Mouse (Mus musculus): Measurements from ENCODE around the gene Mterf1b. TPM values are rescaled to one million over a fixed set of nuclear protein-coding genes. Genes with fewer than 3 reads are reported as not detected.
A peak's percentile ranks its signal among the peaks of the same experiment; 100 is the strongest.
"Not testable (repeated sequence)": the region's sequence is repeated elsewhere in the genome, so short reads cannot be mapped to it uniquely, and the experiment has no call there.

Gene Mterf1b
- total RNA-seq (2014; rRNA removed; ENCODE audit: low replicate concordance) = 0.57 TPM in 1 of 2 replicates, not detected in the other
- polyA plus RNA-seq (2015; fragmentation: Nextera tagmentation; extraction: Ambion mirVana) = 1.3 and 1.8 TPM in 2 replicates

- H3K4me3 ChIP-seq (ENCODE audit: low read depth, low read length) = peak within 1 kb of the TSS; percentile 53
- not testable (repeated sequence) for H3K9me3 ChIP-seq (replicated peaks; ENCODE audit: control insufficient read depth, low read length); H3K27me3 ChIP-seq (ENCODE audit: control insufficient read depth, insufficient read depth, low read length); DNase-seq (ENCODE audit: low spot score); H3K36me3 ChIP-seq (replicated peaks; ENCODE audit: control insufficient read depth, insufficient read depth, low read length); H3K27ac ChIP-seq (ENCODE audit: low read depth); H3K4me1 ChIP-seq (ENCODE audit: control insufficient read depth, insufficient read depth)
- peak; percentile 98 for ATAC-seq (ENCODE audit: insufficient read depth, low read depth)
- peak; percentile 12; the same call in 1 of the 2 replicates for TF ChIP-seq CTCF (IDR thresholded peaks at IDR 0.05; ENCODE audit: low read depth)
- H3K9ac ChIP-seq (replicated peaks; ENCODE audit: low read depth, low read length) = peak within 1 kb of the TSS; percentile 53
- 62% methylated on average over 11 of the region's 37 CpGs for WGBS
- peak within 1 kb of the TSS; percentile 70 for H3K4me2 ChIP-seq (ENCODE audit: low read depth, low read length)
Observed at GRCm38 (mm10) chr5:4191671-4192480, at the start of gene Mterf1b. Mterf1b (plus strand) TSS chr5:4192367.

GRCm38 (mm10) chr5:4159418-4160071 is 32.6 kb upstream of the Mterf1b start:
- H3K36me3 ChIP-seq (replicated peaks; ENCODE audit: control insufficient read depth, insufficient read depth, low read length) = not testable (repeated sequence)
- WGBS = 75% methylated on average over 3 of the region's 5 CpGs

GRCm38 (mm10) chr5:4161554-4161953 is 30.6 kb upstream of the Mterf1b start:
- Histone ChIP-seq H3K4me1 (ENCODE audit: control insufficient read depth, insufficient read depth) (peaks cover 7% of the 10 kb centered on the region; the same call in 1 of the 2 replicates), H3K4me3 (ENCODE audit: low read depth, low read length) (no peak overlapping the region), H3K36me3 (replicated peaks; ENCODE audit: control insufficient read depth, insufficient read depth, low read length) (no peaks in the 10 kb centered on the region), H3K4me2 (ENCODE audit: low read depth, low read length) (no peak overlapping the region), H3K9me3 (replicated peaks; ENCODE audit: control insufficient read depth, low read length) (no peaks in the 10 kb centered on the region), H3K27me3 (ENCODE audit: control insufficient read depth, insufficient read depth, low read length) (no peaks in the 10 kb centered on the region), H3K9ac (replicated peaks; ENCODE audit: low read depth, low read length) (no peak overlapping the region), H3K27ac (ENCODE audit: low read depth) (no peak overlapping the region)
- WGBS = 60% methylated on average over 3 of the region's 3 CpGs
- ATAC-seq (ENCODE audit: insufficient read depth, low read depth) (no peak; the same call in 1 of the 2 replicates), DNase-seq (ENCODE audit: low spot score) (no peak)
- TF ChIP-seq EP300 (IDR thresholded peaks at IDR 0.05; ENCODE audit: low read depth) (no peak), CTCF (IDR thresholded peaks at IDR 0.05; ENCODE audit: low read depth) (no peak)

More at GRCm38 (mm10) chr5:4159418-4160071, 32.6 kb upstream of the Mterf1b start:
- not testable (repeated sequence) for H3K9me3 ChIP-seq (replicated peaks; ENCODE audit: control insufficient read depth, low read length); H3K4me3 ChIP-seq (ENCODE audit: low read depth, low read length); ATAC-seq (ENCODE audit: insufficient read depth, low read depth); H3K4me2 ChIP-seq (ENCODE audit: low read depth, low read length); DNase-seq (ENCODE audit: low spot score); H3K27me3 ChIP-seq (ENCODE audit: control insufficient read depth, insufficient read depth, low read length); H3K27ac ChIP-seq (ENCODE audit: low read depth); H3K4me1 ChIP-seq (ENCODE audit: control insufficient read depth, insufficient read depth); H3K9ac ChIP-seq (replicated peaks; ENCODE audit: low read depth, low read length)

- Histone ChIP-seq H3K36me3 (replicated peaks; ENCODE audit: control insufficient read depth, insufficient read depth, low read length) (no peaks in the 10 kb centered on the region), H3K27ac (ENCODE audit: low read depth) (no peak overlapping the region), H3K27me3 (ENCODE audit: control insufficient read depth, insufficient read depth, low read length) (no peaks in the 10 kb centered on the region), H3K9me3 (replicated peaks; ENCODE audit: control insufficient read depth, low read length) (no peaks in the 10 kb centered on the region), H3K4me3 (ENCODE audit: low read depth, low read length) (no peak overlapping the region), H3K4me1 (ENCODE audit: control insufficient read depth, insufficient read depth) (peaks cover 7% of the 10 kb centered on the region; the same call in 1 of the 2 replicates), H3K4me2 (ENCODE audit: low read depth, low read length) (no peak overlapping the region), H3K9ac (replicated peaks; ENCODE audit: low read depth, low read length) (no peak overlapping the region)
- TF ChIP-seq EP300 (IDR thresholded peaks at IDR 0.05; ENCODE audit: low read depth) (no peak), CTCF (IDR thresholded peaks at IDR 0.05; ENCODE audit: low read depth) (no peak)
- WGBS = 52% methylated on average over 7 of the region's 7 CpGs
- DNase-seq (ENCODE audit: low spot score) = no peak
- no peak for ATAC-seq (ENCODE audit: insufficient read depth, low read depth)
Observed at GRCm38 (mm10) chr5:4162461-4162860, 29.7 kb upstream of the Mterf1b start.

GRCm38 (mm10) chr5:4167813-4168529 is 24.2 kb upstream of the Mterf1b start:
- H3K36me3 ChIP-seq (replicated peaks; ENCODE audit: control insufficient read depth, insufficient read depth, low read length); H3K27ac ChIP-seq (ENCODE audit: low read depth); H3K4me2 ChIP-seq (ENCODE audit: low read depth, low read length); H3K4me1 ChIP-seq (ENCODE audit: control insufficient read depth, insufficient read depth); ATAC-seq (ENCODE audit: insufficient read depth, low read depth); H3K4me3 ChIP-seq (ENCODE audit: low read depth, low read length); H3K27me3 ChIP-seq (ENCODE audit: control insufficient read depth, insufficient read depth, low read length); DNase-seq (ENCODE audit: low spot score); H3K9ac ChIP-seq (replicated peaks; ENCODE audit: low read depth, low read length); H3K9me3 ChIP-seq (replicated peaks; ENCODE audit: control insufficient read depth, low read length): not testable (repeated sequence)
- 70% methylated on average over 6 of the region's 6 CpGs for WGBS

GRCm38 (mm10) chr5:4168530-4168926 is 23.6 kb upstream of the Mterf1b start:
- not testable (repeated sequence) for H3K36me3 ChIP-seq (replicated peaks; ENCODE audit: control insufficient read depth, insufficient read depth, low read length); H3K9ac ChIP-seq (replicated peaks; ENCODE audit: low read depth, low read length); H3K4me1 ChIP-seq (ENCODE audit: control insufficient read depth, insufficient read depth); H3K27me3 ChIP-seq (ENCODE audit: control insufficient read depth, insufficient read depth, low read length); H3K9me3 ChIP-seq (replicated peaks; ENCODE audit: control insufficient read depth, low read length); H3K27ac ChIP-seq (ENCODE audit: low read depth); DNase-seq (ENCODE audit: low spot score); H3K4me3 ChIP-seq (ENCODE audit: low read depth, low read length); ATAC-seq (ENCODE audit: insufficient read depth, low read depth); H3K4me2 ChIP-seq (ENCODE audit: low read depth, low read length)
- WGBS = 75% methylated on average over 4 of the region's 4 CpGs

- H3K36me3 ChIP-seq (replicated peaks; ENCODE audit: control insufficient read depth, insufficient read depth, low read length); H3K4me3 ChIP-seq (ENCODE audit: low read depth, low read length); H3K4me2 ChIP-seq (ENCODE audit: low read depth, low read length); H3K4me1 ChIP-seq (ENCODE audit: control insufficient read depth, insufficient read depth); H3K9ac ChIP-seq (replicated peaks; ENCODE audit: low read depth, low read length); ATAC-seq (ENCODE audit: insufficient read depth, low read depth); DNase-seq (ENCODE audit: low spot score); H3K9me3 ChIP-seq (replicated peaks; ENCODE audit: control insufficient read depth, low read length); H3K27me3 ChIP-seq (ENCODE audit: control insufficient read depth, insufficient read depth, low read length); H3K27ac ChIP-seq (ENCODE audit: low read depth): not testable (repeated sequence)
- WGBS = 62% methylated on average over 3 of the region's 3 CpGs
Observed at GRCm38 (mm10) chr5:4176421-4176820, 15.7 kb upstream of the Mterf1b start.
